Mouse (Mus musculus): Measurements from ENCODE around the gene Nup107. TPM values are rescaled to one million over a fixed set of nuclear protein-coding genes. Genes with fewer than 3 reads are reported as not detected.
"Not testable (repeated sequence)": the region's sequence is repeated elsewhere in the genome, so short reads cannot be mapped to it uniquely, and the experiment has no call there.

Nup107 gene
- polyA plus RNA-seq, 1 experiment from 2014 or later = 39.1 TPM

GRCm38 (mm10) chr10:117718161-117719119 lies 74.1 kb downstream of the Nup107 start:
- Histone ChIP-seq H3K27ac (0 out of 2 replicates have a peak overlapping the region, but pooled peaks have one; percentile 14), H3K4me1 (replicated peaks; ENCODE audit: control insufficient read depth, insufficient read depth, low read length) (no peaks in the 10 kb centered on the region; the same call in 1 of the 2 replicates), H3K9me3 (ENCODE audit: control insufficient read depth, low read length) (no peaks in the 10 kb centered on the region), H3K27me3 (ENCODE audit: control insufficient read depth, insufficient read depth, low read length) (no peaks in the 10 kb centered on the region), H3K36me3 (replicated peaks; ENCODE audit: control insufficient read depth, insufficient read depth) (no peaks in the 10 kb centered on the region), H3K4me3 (replicated peaks; ENCODE audit: low read length) (no peak overlapping the region), H3K9ac (no peak overlapping the region), H3K4me2 (replicated peaks) (no peak overlapping the region)
- 70% methylated on average over 19 of the region's 19 CpGs for WGBS
- ATAC-seq (ENCODE audit: low FRiP score) = no peak
- no peak for DNase-seq (ENCODE audit: low spot score)

- H3K27ac ChIP-seq = no peak overlapping the region
- no peak overlapping the region for H3K9ac ChIP-seq
- H3K4me2 ChIP-seq (replicated peaks) = 0 out of 2 replicates have a peak overlapping the region, but pooled peaks have one; percentile 4
- H3K4me1 ChIP-seq (replicated peaks; ENCODE audit: control insufficient read depth, insufficient read depth, low read length) = no peaks in the 10 kb centered on the region; the same call in 1 of the 2 replicates
- H3K36me3 ChIP-seq (replicated peaks; ENCODE audit: control insufficient read depth, insufficient read depth) = no peaks in the 10 kb centered on the region
- no peak for ATAC-seq (ENCODE audit: low FRiP score)
- WGBS = 15% methylated on average over 4 of the region's 4 CpGs
- H3K27me3 ChIP-seq (ENCODE audit: control insufficient read depth, insufficient read depth, low read length) = no peaks in the 10 kb centered on the region
- no peaks in the 10 kb centered on the region for H3K9me3 ChIP-seq (ENCODE audit: control insufficient read depth, low read length)
- no peak overlapping the region for H3K4me3 ChIP-seq (replicated peaks; ENCODE audit: low read length)
- DNase-seq (ENCODE audit: low spot score) = no peak
Measured at GRCm38 (mm10) chr10:117717583-117717982, 74.9 kb downstream of the Nup107 start.

- WGBS = 84% methylated on average over 3 of the region's 3 CpGs
Measured at GRCm38 (mm10) chr10:117716686-117717085, 75.8 kb downstream of the Nup107 start.

GRCm38 (mm10) chr10:117715654-117716053 lies 76.9 kb downstream of the Nup107 start:
- not testable (repeated sequence) for H3K9ac ChIP-seq; H3K4me2 ChIP-seq (replicated peaks); H3K27ac ChIP-seq; DNase-seq (ENCODE audit: low spot score); H3K4me1 ChIP-seq (replicated peaks; ENCODE audit: control insufficient read depth, insufficient read depth, low read length); H3K9me3 ChIP-seq (ENCODE audit: control insufficient read depth, low read length); H3K4me3 ChIP-seq (replicated peaks; ENCODE audit: low read length); H3K27me3 ChIP-seq (ENCODE audit: control insufficient read depth, insufficient read depth, low read length); ATAC-seq (ENCODE audit: low FRiP score); H3K36me3 ChIP-seq (replicated peaks; ENCODE audit: control insufficient read depth, insufficient read depth)
- 94% methylated on average over 1 of the region's 1 CpGs for WGBS

More at GRCm38 (mm10) chr10:117716686-117717085, 75.8 kb downstream of the Nup107 start:
- Histone ChIP-seq H3K4me2 (replicated peaks) (no peak overlapping the region), H3K36me3 (replicated peaks; ENCODE audit: control insufficient read depth, insufficient read depth) (no peaks in the 10 kb centered on the region), H3K4me1 (replicated peaks; ENCODE audit: control insufficient read depth, insufficient read depth, low read length) (no peaks in the 10 kb centered on the region; the same call in 1 of the 2 replicates), H3K9ac (no peak overlapping the region), H3K27me3 (ENCODE audit: control insufficient read depth, insufficient read depth, low read length) (no peaks in the 10 kb centered on the region), H3K9me3 (ENCODE audit: control insufficient read depth, low read length) (no peaks in the 10 kb centered on the region), H3K27ac (no peak overlapping the region), H3K4me3 (replicated peaks; ENCODE audit: low read length) (no peak overlapping the region)
- DNase-seq (ENCODE audit: low spot score) (no peak), ATAC-seq (ENCODE audit: low FRiP score) (no peak)

DNA sequence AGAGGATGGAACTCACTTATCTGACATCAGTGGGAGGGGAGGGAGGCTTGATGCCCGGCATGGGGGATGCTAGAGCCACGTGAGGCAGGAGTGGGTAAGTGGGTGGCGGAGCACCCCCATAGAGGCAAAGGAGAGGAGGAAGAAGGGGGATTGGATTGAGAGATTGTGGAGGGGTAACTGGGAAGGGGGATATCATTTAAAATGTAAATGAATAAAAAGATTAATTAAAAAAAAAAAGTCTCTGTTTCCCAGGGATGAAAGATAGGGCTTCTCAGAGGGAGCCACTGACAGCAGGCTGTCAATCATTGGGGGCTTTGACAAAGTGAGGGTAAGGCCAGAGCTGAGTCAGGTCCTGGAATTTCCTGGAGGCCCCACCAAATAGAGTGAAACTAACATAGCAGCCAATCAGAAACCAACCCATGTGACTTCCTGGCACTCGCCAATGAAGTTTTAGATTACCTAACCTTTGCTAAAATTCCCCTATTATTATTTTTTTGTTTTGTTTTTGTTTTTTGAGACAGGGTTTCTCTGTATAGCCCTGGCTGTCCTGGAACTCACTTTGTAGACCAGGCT lies 77.5 kb downstream of the Nup107 start:
- no peak overlapping the region for H3K9ac ChIP-seq
- no peak overlapping the region for H3K27ac ChIP-seq
- H3K9me3 ChIP-seq (ENCODE audit: control insufficient read depth, low read length) = no peaks in the 10 kb centered on the region
- no peak overlapping the region for H3K4me2 ChIP-seq (replicated peaks)
- H3K4me1 ChIP-seq (replicated peaks; ENCODE audit: control insufficient read depth, insufficient read depth, low read length) = no peaks in the 10 kb centered on the region; the same call in 1 of the 2 replicates
- no peak for DNase-seq (ENCODE audit: low spot score)
- no peak for ATAC-seq (ENCODE audit: low FRiP score)
- no peaks in the 10 kb centered on the region for H3K36me3 ChIP-seq (replicated peaks; ENCODE audit: control insufficient read depth, insufficient read depth)
- H3K27me3 ChIP-seq (ENCODE audit: control insufficient read depth, insufficient read depth, low read length) = no peaks in the 10 kb centered on the region
- H3K4me3 ChIP-seq (replicated peaks; ENCODE audit: low read length) = no peak overlapping the region
- WGBS = 78% methylated on average over 4 of the region's 4 CpGs

- no peak overlapping the region for H3K27ac ChIP-seq
- H3K36me3 ChIP-seq (replicated peaks; ENCODE audit: control insufficient read depth, insufficient read depth) = no peaks in the 10 kb centered on the region
- H3K4me2 ChIP-seq (replicated peaks) = no peak overlapping the region
- no peak for ATAC-seq (ENCODE audit: low FRiP score)
- peaks cover 5% of the 10 kb centered on the region for H3K4me1 ChIP-seq (replicated peaks; ENCODE audit: control insufficient read depth, insufficient read depth, low read length)
- no peaks in the 10 kb centered on the region for H3K27me3 ChIP-seq (ENCODE audit: control insufficient read depth, insufficient read depth, low read length)
- no peak for DNase-seq (ENCODE audit: low spot score)
- H3K9me3 ChIP-seq (ENCODE audit: control insufficient read depth, low read length) = no peaks in the 10 kb centered on the region
- no peak overlapping the region for H3K4me3 ChIP-seq (replicated peaks; ENCODE audit: low read length)
- 90% methylated on average over 3 of the region's 3 CpGs for WGBS
- no peak overlapping the region for H3K9ac ChIP-seq
Measured at GRCm38 (mm10) chr10:117714048-117714545, 78.4 kb downstream of the Nup107 start.

DNA sequence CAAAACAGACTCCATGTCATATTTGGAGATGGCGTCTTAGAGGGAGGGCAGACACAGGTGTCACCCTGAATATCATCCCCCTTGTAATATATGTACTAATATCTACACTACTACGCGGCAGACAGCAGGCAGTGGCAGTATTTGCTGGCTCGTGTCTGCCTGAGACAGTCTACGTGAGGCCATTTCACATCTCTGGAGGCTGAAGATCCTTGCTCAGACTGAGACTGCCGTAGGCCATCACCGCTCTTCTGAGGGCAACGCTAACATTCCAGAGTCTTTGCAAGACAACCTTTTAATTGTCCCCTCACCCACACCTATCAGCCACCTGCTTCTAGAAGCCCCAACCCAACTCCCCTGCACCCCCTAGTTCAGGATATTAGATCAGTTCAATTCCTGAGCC lies 79.0 kb downstream of the Nup107 start:
- WGBS = 94% methylated on average over 8 of the region's 8 CpGs
- Histone ChIP-seq H3K4me3 (replicated peaks; ENCODE audit: low read length) (no peak overlapping the region), H3K9me3 (ENCODE audit: control insufficient read depth, low read length) (no peaks in the 10 kb centered on the region), H3K4me2 (replicated peaks) (no peak overlapping the region), H3K4me1 (replicated peaks; ENCODE audit: control insufficient read depth, insufficient read depth, low read length) (peaks cover 10% of the 10 kb centered on the region), H3K27ac (no peak overlapping the region), H3K36me3 (replicated peaks; ENCODE audit: control insufficient read depth, insufficient read depth) (no peaks in the 10 kb centered on the region), H3K9ac (no peak overlapping the region), H3K27me3 (ENCODE audit: control insufficient read depth, insufficient read depth, low read length) (no peaks in the 10 kb centered on the region)
- no peak for ATAC-seq (ENCODE audit: low FRiP score)
- DNase-seq (ENCODE audit: low spot score) = no peak

GRCm38 (mm10) chr10:117712871-117713270 lies 79.6 kb downstream of the Nup107 start:
- no peaks in the 10 kb centered on the region for H3K9me3 ChIP-seq (ENCODE audit: control insufficient read depth, low read length)
- no peaks in the 10 kb centered on the region for H3K27me3 ChIP-seq (ENCODE audit: control insufficient read depth, insufficient read depth, low read length)
- peaks cover 3% of the 10 kb centered on the region; the same call in 1 of the 2 replicates for H3K36me3 ChIP-seq (replicated peaks; ENCODE audit: control insufficient read depth, insufficient read depth)
- H3K4me3 ChIP-seq (replicated peaks; ENCODE audit: low read length) = no peak overlapping the region
- DNase-seq (ENCODE audit: low spot score) = no peak
- H3K4me2 ChIP-seq (replicated peaks) = no peak overlapping the region
- peaks cover 10% of the 10 kb centered on the region for H3K4me1 ChIP-seq (replicated peaks; ENCODE audit: control insufficient read depth, insufficient read depth, low read length)
- no peak for ATAC-seq (ENCODE audit: low FRiP score)
- no peak overlapping the region for H3K27ac ChIP-seq
- 93% methylated on average over 9 of the region's 9 CpGs for WGBS
- H3K9ac ChIP-seq = no peak overlapping the region

GRCm38 (mm10) chr10:117712191-117712754 lies 80.2 kb downstream of the Nup107 start:
- Histone ChIP-seq H3K27me3 (ENCODE audit: control insufficient read depth, insufficient read depth, low read length) (no peaks in the 10 kb centered on the region), H3K4me1 (replicated peaks; ENCODE audit: control insufficient read depth, insufficient read depth, low read length) (peaks cover 10% of the 10 kb centered on the region), H3K36me3 (replicated peaks; ENCODE audit: control insufficient read depth, insufficient read depth) (peaks cover 9% of the 10 kb centered on the region), H3K9me3 (ENCODE audit: control insufficient read depth, low read length) (no peaks in the 10 kb centered on the region), H3K4me3 (replicated peaks; ENCODE audit: low read length) (no peak overlapping the region), H3K27ac (no peak overlapping the region), H3K9ac (no peak overlapping the region), H3K4me2 (replicated peaks) (no peak overlapping the region)
- no peak for ATAC-seq (ENCODE audit: low FRiP score)
- DNase-seq (ENCODE audit: low spot score) = no peak
- 90% methylated on average over 9 of the region's 9 CpGs for WGBS
